Mouse (Mus musculus): ENCODE data around the gene Raet1e. TPM values are rescaled to one million over a fixed set of nuclear protein-coding genes. Genes with fewer than 3 reads are reported as not detected.
A peak's percentile ranks its signal among the peaks of the same experiment; 100 is the strongest.
"Not testable (repeated sequence)": the region's sequence is repeated elsewhere in the genome, so short reads cannot be mapped to it uniquely, and the experiment has no call there.

Gene Raet1e
- total RNA-seq, 2 experiments from 2014 or later, result 1.3 to 3.7 TPM

- ATAC-seq (ENCODE audit: poor library complexity, severe bottlenecking), result peak; percentile 43
Measured at GRCm38 (mm10) chr10:22357373-22357772, 199.0 kb downstream of the Raet1e start.

GRCm38 (mm10) chr10:22360252-22360651 is 201.9 kb downstream of the Raet1e start, which contains the start of gene Raet1d:
Raet1d (plus strand) TSS chr10:22360552.
- ATAC-seq (ENCODE audit: poor library complexity, severe bottlenecking), result not testable (repeated sequence)

DNA sequence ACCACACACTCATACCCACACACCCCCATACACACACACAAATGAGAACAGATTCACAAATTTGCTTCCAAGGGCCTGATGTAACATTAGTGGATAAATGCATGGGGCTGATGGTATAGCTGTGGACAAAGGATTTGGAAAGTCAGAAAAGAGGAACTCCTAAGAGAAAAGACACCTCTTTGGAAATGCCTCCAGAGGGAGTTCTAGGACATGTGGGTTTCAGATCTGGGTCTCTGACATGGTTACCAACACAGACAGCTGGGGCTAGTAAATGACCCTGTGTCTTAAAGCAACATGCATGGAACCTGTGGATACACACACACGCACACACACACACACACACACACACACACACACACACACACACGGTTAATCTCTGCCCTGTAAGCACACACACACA is 202.6 kb downstream of the Raet1e start:
- peak; percentile 44 for ATAC-seq (ENCODE audit: poor library complexity, severe bottlenecking)

- ATAC-seq (ENCODE audit: poor library complexity, severe bottlenecking), result peak; percentile 41; the same call in 1 of the 2 replicates
Measured at GRCm38 (mm10) chr10:22361415-22362352, 203.3 kb downstream of the Raet1e start.

- ATAC-seq (ENCODE audit: poor library complexity, severe bottlenecking), result peak; percentile 67
Measured at GRCm38 (mm10) chr10:22362466-22362865, 204.1 kb downstream of the Raet1e start.

GRCm38 (mm10) chr10:22364915-22365314 is 206.5 kb downstream of the Raet1e start:
- ATAC-seq (ENCODE audit: poor library complexity, severe bottlenecking), result not testable (repeated sequence)

DNA sequence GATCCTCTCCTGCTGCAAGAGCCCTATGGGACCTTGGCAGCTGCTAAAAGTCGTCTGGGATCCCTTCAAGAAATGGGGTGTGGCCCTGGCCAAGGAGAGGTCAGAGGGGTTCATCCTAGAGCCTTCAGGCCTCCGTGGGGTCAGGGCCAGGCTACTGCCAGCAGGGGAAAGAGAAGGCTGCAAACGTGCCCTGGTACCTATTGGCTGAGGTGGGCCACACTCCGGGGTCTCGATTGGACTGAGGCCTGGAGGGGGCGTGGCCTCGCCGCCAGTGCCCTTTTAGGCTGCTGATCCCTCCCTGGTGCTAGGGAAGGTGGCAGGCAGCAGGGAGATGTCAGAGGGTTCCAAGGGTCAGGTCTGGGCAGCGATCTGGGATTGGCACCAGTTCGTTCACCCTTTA is 222.9 kb downstream of the Raet1e start:
- not testable (repeated sequence) for ATAC-seq (ENCODE audit: poor library complexity, severe bottlenecking)

GRCm38 (mm10) chr10:22390146-22390545 is 231.8 kb downstream of the Raet1e start:
- ATAC-seq (ENCODE audit: poor library complexity, severe bottlenecking), result not testable (repeated sequence)

GRCm38 (mm10) chr10:22391616-22392015 is 233.2 kb downstream of the Raet1e start:
- not testable (repeated sequence) for ATAC-seq (ENCODE audit: poor library complexity, severe bottlenecking)

- ATAC-seq (ENCODE audit: poor library complexity, severe bottlenecking), result peak; percentile 73
Measured at GRCm38 (mm10) chr10:22393028-22393824, 234.9 kb downstream of the Raet1e start.

DNA sequence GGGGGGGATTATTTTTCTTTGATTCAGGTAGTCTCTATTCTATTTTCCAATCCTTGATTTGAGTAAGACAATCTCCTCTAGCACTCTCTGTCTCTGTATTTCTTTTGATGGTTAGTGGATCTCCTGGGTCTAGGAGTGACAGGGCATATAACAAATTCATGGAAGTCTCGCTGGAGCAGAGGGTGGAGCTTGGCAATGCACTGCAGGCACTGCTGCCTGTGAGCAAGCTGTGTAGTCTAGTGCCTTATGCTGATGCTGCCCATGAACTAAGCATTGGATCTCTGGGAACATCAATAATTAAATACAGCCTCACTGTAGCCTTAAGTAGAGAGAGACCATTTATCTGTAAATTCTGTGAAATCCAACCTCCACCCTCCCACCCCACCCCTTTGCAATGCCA is 238.3 kb downstream of the Raet1e start:
- ATAC-seq (ENCODE audit: poor library complexity, severe bottlenecking), result not testable (repeated sequence)

GRCm38 (mm10) chr10:22402225-22402917 is 244.0 kb downstream of the Raet1e start:
- peak; percentile 89 for ATAC-seq (ENCODE audit: poor library complexity, severe bottlenecking)

- peak; percentile 70 for ATAC-seq (ENCODE audit: poor library complexity, severe bottlenecking)
Measured at GRCm38 (mm10) chr10:22413702-22414494, 255.5 kb downstream of the Raet1e start.

Other genes starting within 250 kb of the Raet1e start
- not detected in 2 replicates for gene 4930444G20Rik, start 90.5 kb upstream of the Raet1e start, total RNA-seq (2015)
- not detected in 2 replicates for gene 4930444G20Rik, start 90.5 kb upstream of the Raet1e start, total RNA-seq (2017)
- 3.1 and 3.7 TPM in 2 replicates for gene E030030I06Rik, start 9.3 kb upstream of the Raet1e start, total RNA-seq (2015)
- 2.4 and 2.9 TPM in 2 replicates for gene E030030I06Rik, start 9.3 kb upstream of the Raet1e start, total RNA-seq (2017)
- not detected in 2 replicates for gene H60b, start within 50 bp of the Raet1e start, total RNA-seq (2015)
- gene H60b, start within 50 bp of the Raet1e start, total RNA-seq (2017), result not detected in 2 replicates
- gene Raet1d, start 202.0 kb downstream of the Raet1e start, total RNA-seq (2015), result 0.62 TPM in 1 of 2 replicates, not detected in the other
- 0.41 and 0.66 TPM in 2 replicates for gene Raet1d, start 202.0 kb downstream of the Raet1e start, total RNA-seq (2017)

All from megakaryocyte, adult 5-6 weeks (primary cell).